9 mouse cellular contexts compared by ENCODE assay signal in genomic region chr4:46990281-46991015, GRCm38 (mm10). TPM values are rescaled to one million over a fixed set of nuclear protein-coding genes. Genes with fewer than 3 reads are reported as not detected.
A peak's percentile ranks its signal among the peaks of the same experiment; 100 is the strongest.
DNase-seq lines count a peak whose midpoint lies in the region; ATAC-seq and TF ChIP-seq lines count a peak whose summit lies in the region.
"Had no signal": no experiment of that assay in that cellular context is flagged by ENCODE, and none has a peak within 500 bp of the region (broad histone marks: within the 10 kb centered on the region; RNA-seq: fewer than 3 reads in every experiment).

No protein-coding gene starts in this region.

- in situ Hi-C loops in ES-E14 (cut with MboI; ENCODE audit: low sequenced_read_pairs in 2 of 2, unreplicated experiment in 2 of 2) = no loop called here

- ATAC-seq in embryonic facial prominence, embryonic 11.5 days (replicated peaks; ENCODE audit: insufficient number of reproducible peaks, low FRiP score, low TSS enrichment, low read depth) = no peak
- ATAC-seq in neural tube, embryonic 11.5 days (ENCODE audit: insufficient read depth, low FRiP score, low TSS enrichment) = no peak
- no peak for ATAC-seq in erythroblast, adult 5-6 weeks (replicated peaks; ENCODE audit: low FRiP score, poor library complexity, severe bottlenecking)

- TF ChIP-seq CTCF in gastrocnemius, adult 2 months (IDR thresholded peaks at IDR 0.05) = no peak

- WGBS in embryonic facial prominence, embryonic 11.5 days = 2% methylated on average over 29 of the region's 29 CpGs
- WGBS in neural tube, embryonic 11.5 days = 4% methylated on average over 29 of the region's 29 CpGs

- H3K9me3 ChIP-seq in ES-E14 (ENCODE audit: control insufficient read depth, insufficient read depth, low read depth, low read length) = no peaks in the 10 kb centered on the region
- no peaks in the 10 kb centered on the region for H3K9me3 ChIP-seq in embryonic facial prominence, embryonic 11.5 days (replicated peaks; ENCODE audit: control insufficient read depth, low read length)
- no peaks in the 10 kb centered on the region for H3K9me3 ChIP-seq in neural tube, embryonic 11.5 days (ENCODE audit: control insufficient read depth, low read length)

- DNase-seq in gastrocnemius, postnatal 10 days = peak; percentile 33
- DNase-seq in gastrocnemius, adult 2 months = no peak
- DNase-seq in ES-E14 (ENCODE audit: low read depth, low spot score) = no peak
- peak; percentile 62 for DNase-seq in embryonic facial prominence, embryonic 11.5 days (ENCODE audit: low spot score)
- DNase-seq in kidney, postnatal 4 days = peak; percentile 58 to 67
- peak; percentile 47 for DNase-seq in neural tube, embryonic 11.5 days (ENCODE audit: low spot score)
- no peak for DNase-seq in gastrocnemius, postnatal 25 days

- H3K4me1 ChIP-seq in ES-E14 (ENCODE audit: control insufficient read depth in 2 of 2, insufficient read depth in 2 of 2, low read length in 2 of 2, poor library complexity in 1 of 2) = peaks cover 0 to 5% of the 10 kb centered on the region in 2 experiments; a peak in 1 of 4 replicates
- H3K4me1 ChIP-seq in embryonic facial prominence, embryonic 11.5 days (ENCODE audit: control insufficient read depth, insufficient read depth, low read length) = peaks cover 2% of the 10 kb centered on the region; the same call in 1 of the 2 replicates
- peaks cover 10% of the 10 kb centered on the region for H3K4me1 ChIP-seq in neural tube, embryonic 11.5 days (ENCODE audit: control insufficient read depth, insufficient read depth, low read length)

- peaks cover 42% of the 10 kb centered on the region for H3K27me3 ChIP-seq in embryonic facial prominence, embryonic 11.5 days (ENCODE audit: control insufficient read depth, insufficient read depth, low read length)
- H3K27me3 ChIP-seq in neural tube, embryonic 11.5 days (ENCODE audit: control insufficient read depth, insufficient read depth, low read length) = peaks cover 44% of the 10 kb centered on the region

- H3K9ac ChIP-seq in ES-E14 (ENCODE audit: insufficient read depth, low read depth, low read length, poor library complexity, severe bottlenecking) = no peak overlapping the region
- no peak overlapping the region for H3K9ac ChIP-seq in embryonic facial prominence, embryonic 11.5 days (replicated peaks; ENCODE audit: low read length)
- H3K9ac ChIP-seq in neural tube, embryonic 11.5 days (ENCODE audit: low read length) = no peak overlapping the region

- H3K36me3 ChIP-seq in ES-E14 (ENCODE audit: control insufficient read depth, insufficient read depth, low read length, poor library complexity, severe bottlenecking) = no peaks in the 10 kb centered on the region
- no peaks in the 10 kb centered on the region for H3K36me3 ChIP-seq in embryonic facial prominence, embryonic 11.5 days (replicated peaks; ENCODE audit: control insufficient read depth, insufficient read depth, low read depth, low read length)
- no peaks in the 10 kb centered on the region for H3K36me3 ChIP-seq in neural tube, embryonic 11.5 days (ENCODE audit: control insufficient read depth, insufficient read depth, low read length)

- H3K27ac ChIP-seq in gastrocnemius, adult 2 months = no peak overlapping the region
- no peak overlapping the region for H3K27ac ChIP-seq in ES-E14 (ENCODE audit: insufficient read depth, low read depth, low read length, poor library complexity, severe bottlenecking)
- no peak overlapping the region for H3K27ac ChIP-seq in embryonic facial prominence, embryonic 11.5 days (replicated peaks; ENCODE audit: low read depth, low read length)
- no peak overlapping the region for H3K27ac ChIP-seq in neural tube, embryonic 11.5 days (ENCODE audit: low read depth, low read length)

- no peak overlapping the region for H3K4me2 ChIP-seq in embryonic facial prominence, embryonic 11.5 days (ENCODE audit: low read depth, low read length)
- peak overlapping the region; percentile 91 for H3K4me2 ChIP-seq in neural tube, embryonic 11.5 days (ENCODE audit: low read depth)

- H3K4me3 ChIP-seq in gastrocnemius, adult 2 months = no peak overlapping the region
- peak overlapping the region; percentile 39 to 69; a peak in 3 of 4 replicates for H3K4me3 ChIP-seq in ES-E14 (ENCODE audit: insufficient read depth in 1 of 2, low read depth in 1 of 2, low read length in 2 of 2, poor library complexity in 1 of 2, severe bottlenecking in 1 of 2)
- H3K4me3 ChIP-seq in embryonic facial prominence, embryonic 11.5 days (ENCODE audit: low read depth, low read length) = peak overlapping the region; percentile 49; the same call in 1 of the 2 replicates
- peak overlapping the region; percentile 55 for H3K4me3 ChIP-seq in neural tube, embryonic 11.5 days (ENCODE audit: low read depth, low read length)
- H3K4me3 ChIP-seq: erythroblast, embryonic 14.5 days had no signal

- intact Hi-C loops in gastrocnemius, adult 2 months (cut with DNase I) = no loop called here

TF ChIP-seq in ES-E14, 5 proteins besides CTCF, POLR2A, EP300 and RAD21:
- TF ChIP-seq ZNF384 (IDR thresholded peaks at IDR 0.05; ENCODE audit: low read depth, low read length) (no peak), HCFC1 (IDR thresholded peaks at IDR 0.05; ENCODE audit: borderline replicate concordance, insufficient read depth, low read length) (no peak), MAFK (IDR thresholded peaks at IDR 0.05; ENCODE audit: insufficient read depth, low read depth, low read length) (no peak), CHD2 (IDR thresholded peaks at IDR 0.05; ENCODE audit: low read depth, low read length) (no peak)

RNA-seq across cellular contexts. Expression of gene Gabbr2, which starts 1.2 kb away (rescaled TPM):
- under 1 TPM; 0.47 to 0.54 TPM for total RNA-seq in gastrocnemius, postnatal 10 days (2021)
- under 1 TPM; 0.06 to 0.10 TPM for total RNA-seq in gastrocnemius, adult 2 months (2021)
- 0.09 and 0.37 TPM in 2 replicates for total RNA-seq in ES-E14 (2012; rRNA removed)
- polyA plus RNA-seq in embryonic facial prominence, embryonic 11.5 days (2014; fragmentation: Nextera tagmentation; extraction: Ambion mirVana) = 0.25 and 0.28 TPM in 2 replicates
- polyA plus RNA-seq in neural tube, embryonic 11.5 days (2014; fragmentation: Nextera tagmentation; extraction: Ambion mirVana) = 0.70 and 0.78 TPM in 2 replicates
- under 1 TPM; 0.05 to 0.26 TPM for total RNA-seq in gastrocnemius, postnatal 25 days (2021)
- total RNA-seq in erythroblast, adult 5-6 weeks (2015; ENCODE audit: low replicate concordance) = not detected in 2 replicates
- 0.17 and 1.3 TPM in 2 replicates for total RNA-seq in erythroblast, adult 5-6 weeks (2017; ENCODE audit: low replicate concordance)
- polyA plus RNA-seq: erythroblast, embryonic 14.5 days had no signal

Comparison
In these comparisons a context has a peak if more than half of its experiments do, and no peak if none do; other contexts are left out.
1. DNase-seq: peak in gastrocnemius, postnatal 10 days (single experiment), embryonic facial prominence, embryonic 11.5 days (single experiment), kidney, postnatal 4 days (2 of 2) and neural tube, embryonic 11.5 days (single experiment); none in gastrocnemius, adult 2 months (single experiment), ES-E14 (single experiment) and gastrocnemius, postnatal 25 days (single experiment).